Mouse (Mus musculus) kidney, embryonic 16.5 days (tissue): ENCODE data around the gene Rpl36. TPM values are rescaled to one million over a fixed set of nuclear protein-coding genes. Genes with fewer than 3 reads are reported as not detected.
"Not testable (repeated sequence)": the region's sequence is repeated elsewhere in the genome, so short reads cannot be mapped to it uniquely, and the experiment has no call there.

Source experiments
- ATAC-seq: fragments of 200-750 bp; cut with Nextera tagmentation; 2 replicates; pipeline ENCODE4 v1.8.0; 2017; ENCODE audit warnings: moderate TSS enrichment; ENCODE audit not compliant: low FRiP score, low TSS enrichment
- H3K27ac ChIP-seq: fragments of 300-500 bp; sonication (generic); 2 replicates; pipeline ENCODE4 v1.5.1; 2014; ENCODE audit warnings: low read length
- H3K27me3 ChIP-seq: fragments of 300-500 bp; sonication (generic); 2 replicates; pipeline ENCODE4 v1.6.1; 2014; ENCODE audit warnings: low read length, control low read depth, mixed read lengths; ENCODE audit not compliant: insufficient read depth
- H3K36me3 ChIP-seq: fragments of 300-500 bp; sonication (generic); 2 replicates; pipeline ENCODE4 v1.6.1; 2014; ENCODE audit warnings: low read length, control low read depth, mixed read lengths; ENCODE audit not compliant: insufficient read depth
- H3K4me1 ChIP-seq: fragments of 300-500 bp; sonication (generic); 2 replicates; pipeline ENCODE4 v1.6.1; 2014; ENCODE audit warnings: low read length, control low read depth, mixed read lengths; ENCODE audit not compliant: insufficient read depth
- H3K4me2 ChIP-seq: fragments of 300-500 bp; sonication (generic); replicated peaks from 2 replicates; pipeline ENCODE4 v1.6.1; 2014; ENCODE audit warnings: low read depth, low read length
- H3K4me3 ChIP-seq: fragments of 300-500 bp; sonication (generic); 2 replicates; pipeline ENCODE4 v1.5.1; 2014; ENCODE audit warnings: mild to moderate bottlenecking, low read length
- H3K9ac ChIP-seq: fragments of 300-500 bp; sonication (generic); replicated peaks from 2 replicates; pipeline ENCODE4 v1.6.1; 2014; ENCODE audit warnings: low read length
- H3K9me3 ChIP-seq: fragments of 300-500 bp; sonication (generic); 2 replicates; pipeline ENCODE4 v1.6.1; 2016; ENCODE audit warnings: low read length, control low read depth
- WGBS: fragments of 180-500 bp; shearing (Covaris S2); extraction: QIAGEN DNeasy Blood & Tissue Kit; methylation state at CpG from one replicate; pipeline ENCODE4 v1.1.7; 2014; 5-methylcytosine and 5-hydroxymethylcytosine counted together
- polyA plus RNA-seq: library from polyadenylated mRNA; unstranded; fragments of >200 nt; fragmentation: Nextera tagmentation; extraction: Ambion mirVana; gene quantifications from 2 replicates; pipeline ENCODE4 v1.2.1, GENCODE M21; 2015

Gene Rpl36
- polyA plus RNA-seq, 1 experiment from 2014 or later, result 1,628 TPM

DNA sequence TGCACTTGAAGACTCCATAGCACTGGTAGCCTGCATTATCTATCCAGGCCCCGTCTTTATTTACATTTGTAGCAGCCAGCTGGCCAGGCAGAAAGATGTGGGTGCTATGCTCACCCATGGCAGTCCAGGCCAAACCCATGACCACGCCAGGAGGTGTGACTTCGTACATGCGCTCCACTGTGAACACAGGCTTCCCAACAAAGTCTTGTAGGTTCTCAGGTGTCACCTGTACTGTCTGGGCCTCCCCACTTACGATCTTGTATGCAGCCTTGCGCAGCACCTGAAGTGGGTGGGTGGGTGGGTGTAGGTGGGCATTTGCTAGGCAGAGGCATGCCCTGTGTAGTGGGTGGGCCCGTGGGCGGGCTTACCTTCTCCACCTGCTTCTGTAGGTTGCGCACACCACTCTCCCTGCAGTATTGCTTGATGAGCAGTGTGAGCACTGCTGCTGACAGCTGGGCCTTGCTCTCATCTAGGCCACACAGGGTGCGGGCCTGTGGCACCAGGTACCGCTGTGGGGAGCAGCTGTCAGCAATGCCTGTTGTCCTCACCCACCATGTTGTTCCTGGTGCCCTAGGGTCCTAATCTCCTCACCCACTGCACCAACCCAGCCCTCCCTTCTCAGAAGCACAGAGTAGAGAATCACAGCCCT lies 2.0 kb downstream of the Rpl36 start:
- H3K4me3 ChIP-seq, result peak overlapping the region; percentile 76; the same call in 1 of the 2 replicates
- H3K9me3 ChIP-seq, result no peaks in the 10 kb centered on the region
- no peak overlapping the region for H3K27ac ChIP-seq
- H3K36me3 ChIP-seq, result peaks cover 53% of the 10 kb centered on the region
- no peaks in the 10 kb centered on the region for H3K27me3 ChIP-seq
- WGBS, result 81% methylated on average over 11 of the region's 11 CpGs
- ATAC-seq, result no peak
- H3K4me1 ChIP-seq, result peaks cover 27% of the 10 kb centered on the region
- peak overlapping the region; percentile 93 for H3K9ac ChIP-seq
- peak overlapping the region; percentile 94 for H3K4me2 ChIP-seq

GRCm38 (mm10) chr17:56615792-56616191 lies 2.6 kb downstream of the Rpl36 start:
- Histone ChIP-seq H3K4me1 (peaks cover 24% of the 10 kb centered on the region), H3K27ac (no peak overlapping the region), H3K4me2 (no peak overlapping the region), H3K9me3 (no peaks in the 10 kb centered on the region), H3K36me3 (peaks cover 59% of the 10 kb centered on the region), H3K27me3 (no peaks in the 10 kb centered on the region), H3K4me3 (no peak overlapping the region), H3K9ac (no peak overlapping the region)
- no peak for ATAC-seq
- WGBS, result 89% methylated on average over 4 of the region's 4 CpGs

DNA sequence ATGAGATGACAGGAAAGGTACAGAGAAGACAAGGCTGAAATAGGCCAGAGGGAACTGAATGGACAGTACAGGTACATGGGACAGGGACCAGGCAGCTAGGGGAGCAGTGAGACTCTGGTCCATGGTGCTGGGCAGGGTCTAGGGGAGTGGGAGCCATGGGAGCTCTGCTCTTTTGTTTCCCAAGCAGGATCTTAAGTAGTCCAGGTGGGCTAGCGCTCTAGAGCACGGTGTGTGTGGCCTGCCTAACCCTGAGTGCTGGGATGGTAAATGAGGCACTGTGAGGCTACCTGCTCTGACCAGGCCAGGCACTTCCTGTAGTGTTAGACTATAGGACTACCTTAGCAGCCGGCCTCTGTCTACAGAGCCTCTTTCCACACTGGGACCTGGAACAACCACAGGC lies 3.5 kb downstream of the Rpl36 start:
- no peaks in the 10 kb centered on the region for H3K27me3 ChIP-seq
- H3K9me3 ChIP-seq, result no peaks in the 10 kb centered on the region
- ATAC-seq, result no peak
- H3K4me3 ChIP-seq, result no peak overlapping the region
- no peak overlapping the region for H3K27ac ChIP-seq
- peaks cover 23% of the 10 kb centered on the region for H3K4me1 ChIP-seq
- no peak overlapping the region for H3K9ac ChIP-seq
- 93% methylated on average over 3 of the region's 3 CpGs for WGBS
- no peak overlapping the region for H3K4me2 ChIP-seq
- peaks cover 64% of the 10 kb centered on the region for H3K36me3 ChIP-seq

GRCm38 (mm10) chr17:56617628-56618027 lies 4.4 kb downstream of the Rpl36 start:
- ATAC-seq, result no peak
- WGBS, result 70% methylated on average over 8 of the region's 8 CpGs

GRCm38 (mm10) chr17:56625495-56625894 lies 12.3 kb downstream of the Rpl36 start:
- no peak overlapping the region for H3K27ac ChIP-seq
- H3K36me3 ChIP-seq, result peaks cover 13% of the 10 kb centered on the region
- peak overlapping the region; percentile 84; the same call in 1 of the 2 replicates for H3K4me3 ChIP-seq
- WGBS, result 80% methylated on average over 3 of the region's 3 CpGs
- no peak overlapping the region for H3K9ac ChIP-seq
- H3K27me3 ChIP-seq, result no peaks in the 10 kb centered on the region
- ATAC-seq, result no peak
- peak overlapping the region; percentile 94; the same call in 1 of the 2 replicates for H3K4me2 ChIP-seq
- H3K9me3 ChIP-seq, result no peaks in the 10 kb centered on the region
- H3K4me1 ChIP-seq, result peaks cover 22% of the 10 kb centered on the region

More at GRCm38 (mm10) chr17:56617628-56618027, 4.4 kb downstream of the Rpl36 start:
- peaks cover 17% of the 10 kb centered on the region for H3K4me1 ChIP-seq
- H3K9me3 ChIP-seq, result no peaks in the 10 kb centered on the region
- H3K9ac ChIP-seq, result no peak overlapping the region
- H3K4me2 ChIP-seq, result no peak overlapping the region
- no peaks in the 10 kb centered on the region for H3K27me3 ChIP-seq
- peaks cover 68% of the 10 kb centered on the region for H3K36me3 ChIP-seq
- no peak overlapping the region for H3K27ac ChIP-seq
- H3K4me3 ChIP-seq, result no peak overlapping the region

DNA sequence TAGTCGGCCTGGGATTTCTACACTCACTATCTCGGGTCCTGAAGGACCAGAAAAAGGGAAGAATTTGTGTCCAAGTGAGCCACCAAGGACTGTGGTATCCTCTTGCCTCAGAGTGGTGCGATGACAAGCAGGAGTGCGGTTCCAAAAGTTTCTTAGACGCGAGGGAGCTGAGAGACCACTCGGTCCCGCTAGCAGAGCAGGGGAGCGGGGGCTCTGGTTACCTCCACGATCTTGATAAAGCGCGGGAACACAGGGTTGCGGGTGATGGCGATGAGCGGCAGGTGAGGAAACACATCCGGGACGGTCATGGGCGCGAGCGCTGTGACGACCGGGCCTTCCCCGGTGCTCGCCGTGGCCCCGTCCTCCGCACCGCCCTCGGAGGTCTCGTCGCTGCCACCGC lies 13.0 kb downstream of the Rpl36 start:
- H3K4me3 ChIP-seq, result peak overlapping the region; percentile 84
- peaks cover 7% of the 10 kb centered on the region for H3K36me3 ChIP-seq
- peak overlapping the region; percentile 94 for H3K4me2 ChIP-seq
- peak overlapping the region; percentile 83 for H3K9ac ChIP-seq
- no peaks in the 10 kb centered on the region for H3K9me3 ChIP-seq
- H3K27me3 ChIP-seq, result no peaks in the 10 kb centered on the region
- no peak for ATAC-seq
- under 1% methylated on average over 32 of the region's 32 CpGs for WGBS
- H3K4me1 ChIP-seq, result peaks cover 22% of the 10 kb centered on the region
- peak overlapping the region; percentile 11; the same call in 1 of the 2 replicates for H3K27ac ChIP-seq

DNA sequence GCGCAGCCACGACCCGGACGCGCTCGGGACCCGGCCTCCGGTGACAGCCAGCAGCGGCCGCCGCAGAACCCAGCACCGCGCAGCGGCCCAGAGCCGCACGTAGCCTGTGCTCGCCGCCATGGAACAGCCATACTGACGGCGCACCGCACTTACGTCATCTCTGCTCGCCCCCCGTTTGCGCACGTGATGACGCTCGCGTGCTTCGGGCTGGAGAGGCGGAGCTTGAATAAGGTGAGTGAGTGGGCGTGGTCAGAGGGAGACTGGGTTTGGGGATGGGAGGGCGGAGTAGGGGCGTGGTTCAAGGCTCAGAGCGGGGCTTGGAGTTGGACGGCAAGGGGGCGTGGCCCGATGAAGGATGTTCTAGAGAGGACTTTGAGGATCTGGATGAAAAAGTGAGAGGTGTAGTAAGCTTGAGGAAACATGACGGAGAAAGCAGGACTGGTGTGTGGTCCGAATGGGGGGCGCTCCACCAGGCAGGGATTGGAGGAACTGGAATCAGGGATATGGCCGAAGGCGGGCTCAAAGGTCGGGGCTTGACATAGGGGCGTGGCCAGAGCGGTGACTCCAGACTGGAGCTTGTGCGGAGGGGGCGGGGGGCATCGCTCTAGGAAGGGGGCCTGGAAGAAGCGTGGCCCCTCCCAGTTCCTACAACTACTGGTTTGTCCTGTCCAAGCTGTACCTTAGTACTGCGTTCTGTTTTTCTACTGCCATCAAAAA lies 13.7 kb downstream of the Rpl36 start, which contains the start of gene Lonp1:
Gene Lonp1 (minus strand): TSS at position 134 of the 717 bp plus-strand sequence.
- peak; percentile 92 for ATAC-seq
- WGBS, result under 1% methylated on average over 51 of the region's 51 CpGs
- H3K27me3 ChIP-seq, result no peaks in the 10 kb centered on the region

GRCm38 (mm10) chr17:56627530-56628277 lies 14.5 kb downstream of the Rpl36 start, which contains the start of gene Catsperd:
Gene Catsperd, plus strand, starts transcription at chr17:56628143.
- H3K4me3 ChIP-seq, result peak within 1 kb of the TSS; percentile 84
- no peaks in the 10 kb centered on the region for H3K9me3 ChIP-seq
- H3K36me3 ChIP-seq, result no peaks in the 10 kb centered on the region
- WGBS, result 5% methylated on average over 26 of the region's 26 CpGs
- H3K27me3 ChIP-seq, result no peaks in the 10 kb centered on the region
- peaks cover 22% of the 10 kb centered on the region for H3K4me1 ChIP-seq
- peak within 1 kb of the TSS; percentile 94 for H3K4me2 ChIP-seq
- H3K27ac ChIP-seq, result peak within 1 kb of the TSS; percentile 79
- H3K9ac ChIP-seq, result peak within 1 kb of the TSS; percentile 67
- peak; percentile 62 for ATAC-seq

More for the DNA sequence above, 13.7 kb downstream of the Rpl36 start, which contains the start of gene Lonp1:
- H3K9ac ChIP-seq, result peak within 1 kb of the TSS; percentile 83
- H3K9me3 ChIP-seq, result no peaks in the 10 kb centered on the region
- H3K4me2 ChIP-seq, result peak within 1 kb of the TSS; percentile 94
- H3K36me3 ChIP-seq, result peaks cover 3% of the 10 kb centered on the region
- H3K4me1 ChIP-seq, result peaks cover 22% of the 10 kb centered on the region
- peak within 1 kb of the TSS; percentile 84 for H3K4me3 ChIP-seq
- peak within 1 kb of the TSS; percentile 79 for H3K27ac ChIP-seq

DNA sequence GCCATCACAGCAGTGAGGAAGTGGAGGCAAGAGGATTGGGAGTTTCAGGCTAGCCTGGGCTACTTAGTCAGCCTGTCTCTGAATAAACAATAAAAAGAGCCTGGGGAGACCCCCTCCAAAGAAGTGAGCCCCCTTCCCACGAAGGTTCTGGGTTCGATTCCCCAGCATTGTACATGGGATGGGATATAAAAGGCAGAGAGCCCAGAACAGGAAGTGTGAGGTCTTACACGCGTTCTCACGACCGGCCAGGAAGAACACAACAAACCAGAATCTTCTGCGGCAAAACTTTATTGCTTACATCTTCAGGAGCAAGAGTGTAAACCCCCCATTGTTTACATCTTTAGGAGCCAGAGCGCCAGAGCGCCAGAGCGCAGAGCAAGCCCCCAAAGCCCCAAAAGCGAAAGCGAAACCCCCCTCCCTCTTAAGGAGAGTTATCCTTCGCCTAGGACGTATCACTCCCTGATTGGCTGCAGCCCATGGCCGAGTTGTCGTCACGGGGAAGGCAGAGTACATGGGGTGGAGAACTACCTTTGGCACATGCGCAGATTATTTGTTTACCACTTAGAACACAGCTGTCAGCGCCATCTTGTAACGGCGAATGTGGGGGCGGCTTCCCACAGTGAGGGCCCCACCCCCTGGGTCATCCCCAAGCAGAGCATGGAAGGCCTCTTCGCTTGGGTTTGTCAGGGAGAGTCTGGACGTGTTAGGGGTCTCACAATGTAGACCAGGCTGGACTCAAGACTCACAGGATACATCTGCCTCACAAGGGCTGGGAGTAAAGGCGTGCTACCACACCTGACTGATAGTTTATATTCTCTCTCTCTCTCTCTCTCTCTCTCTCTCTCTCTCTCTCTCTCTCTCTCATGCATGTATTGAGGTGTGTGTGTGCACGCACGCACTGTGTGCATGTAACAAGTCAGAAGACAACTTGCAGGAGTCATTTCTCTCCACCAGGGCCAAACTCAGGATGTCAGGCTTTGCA lies 16.9 kb downstream of the Rpl36 start:
- ATAC-seq, H3K9me3 ChIP-seq, H3K27me3 ChIP-seq, H3K27ac ChIP-seq, H3K36me3 ChIP-seq, H3K4me3 ChIP-seq, H3K9ac ChIP-seq, H3K4me2 ChIP-seq: not testable (repeated sequence)
- 87% methylated on average over 27 of the region's 27 CpGs for whole genome bisulfite sequencing
- H3K4me1 ChIP-seq, result peaks cover 18% of the 10 kb centered on the region
